Mouse (Mus musculus): ENCODE measurements around the gene Ercc6.

GRCm38 (mm10) chr14:32508105-32508835 is 5.1 kb upstream of the Ercc6 start:
- TF ChIP-seq POLR2A (IDR thresholded peaks at IDR 0.05; ENCODE audit: low read depth, low read length) (no peak), CTCF (IDR thresholded peaks at IDR 0.05; ENCODE audit: borderline replicate concordance, insufficient read depth, low read length) (no peak)

Measured in embryonic fibroblast, embryonic 13.5 days (primary cell).